Mouse (Mus musculus) thymus, adult 2 months (tissue): ENCODE results near the gene Fam204a.

ENCODE experiments used
- CTCF ChIP-seq: fragments of 200-500 bp; IDR thresholded peaks from 2 replicates; pipeline ENCODE4 v1.5.1; 2012; ENCODE audit warnings: mild to moderate bottlenecking, control low read depth, low read length, moderate library complexity, borderline replicate concordance; ENCODE audit not compliant: control insufficient read depth, poor library complexity, insufficient read depth; ENCODE audit errors: extremely low read depth
- POLR2A ChIP-seq: fragments of 200-500 bp; IDR thresholded peaks from 2 replicates; pipeline ENCODE4 v1.6.1; 2012; ENCODE audit warnings: mild to moderate bottlenecking, low read length, control low read depth, moderate library complexity; ENCODE audit not compliant: control insufficient read depth, poor library complexity, insufficient read depth; ENCODE audit errors: extremely low read depth

- TF ChIP-seq POLR2A (no peak), CTCF (no peak)
Measured at GRCm38 (mm10) chr19:60260689-60261088, 34.2 kb upstream of the Fam204a start.
